Mouse (Mus musculus) bone marrow, adult 2 months (tissue): ENCODE measurements around the gene Fstl4. TPM values are rescaled to one million over a fixed set of nuclear protein-coding genes. Genes with fewer than 3 reads are reported as not detected.

Experiments used
- H3K27ac ChIP-seq: fragments of 200-500 bp; 2 replicates; pipeline ENCODE4 v1.5.1; 2012; ENCODE audit warnings: low read depth, mild to moderate bottlenecking, control low read depth, inconsistent platforms, low read length; ENCODE audit not compliant: control insufficient read depth, poor library complexity, insufficient read depth
- H3K4me1 ChIP-seq: fragments of 200-500 bp; 2 replicates; pipeline ENCODE4 v1.6.1; 2011; ENCODE audit warnings: low read length; ENCODE audit not compliant: control insufficient read depth, insufficient read depth
- H3K4me3 ChIP-seq: fragments of 200-500 bp; replicated peaks from 2 replicates; pipeline ENCODE3; 2011; ENCODE audit warnings: mild to moderate bottlenecking, low read depth, low read length, control low read depth; ENCODE audit not compliant: control insufficient read depth
- CTCF ChIP-seq: fragments of 200-500 bp; IDR thresholded peaks from 2 replicates; pipeline ENCODE4 v1.5.1; 2011; ENCODE audit warnings: low read length, control low read depth; ENCODE audit not compliant: control insufficient read depth, insufficient read depth
- POLR2A ChIP-seq: fragments of 200-500 bp; IDR thresholded peaks from 2 replicates; pipeline ENCODE4 v1.6.1; 2011; ENCODE audit warnings: low read depth, mild to moderate bottlenecking, control low read depth, low read length, borderline replicate concordance; ENCODE audit not compliant: control insufficient read depth
- WGBS: fragments of 180-500 bp; shearing (Covaris S2); methylation state at CpG from one replicate; pipeline ENCODE4 v1.1.7; 2018; 5-methylcytosine and 5-hydroxymethylcytosine counted together
- polyA plus RNA-seq: library from polyadenylated mRNA; stranded (reverse); fragments of >200 nt; gene quantifications from 2 replicates; pipeline ENCODE4 v1.2.4, GENCODE M21; 2011; ENCODE audit warnings: low replicate concordance; ENCODE audit not compliant: missing spikeins, insufficient read depth, insufficient read length

Gene Fstl4
- polyA plus RNA-seq, 1 experiment = not detected

DNA sequence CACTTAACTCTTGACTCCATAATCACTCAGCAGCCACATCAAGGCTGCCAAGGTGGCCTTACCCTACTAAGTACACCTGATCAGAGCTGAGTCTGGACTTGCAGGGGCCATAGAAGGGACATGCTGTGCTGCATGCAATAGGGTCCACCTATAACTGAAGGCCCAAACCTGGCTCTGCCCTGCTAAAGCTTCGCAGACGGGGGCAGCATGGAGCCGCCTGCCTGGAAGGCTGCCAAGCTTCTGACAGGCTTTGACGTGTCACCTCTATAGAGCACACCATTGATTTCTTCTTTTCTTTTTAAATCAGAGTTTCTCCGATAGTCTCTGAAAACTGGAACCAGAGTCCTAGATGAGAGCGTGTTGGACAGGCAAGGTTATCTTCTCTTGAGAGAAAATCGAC, 146.4 kb downstream of the Fstl4 start:
- Histone ChIP-seq H3K27ac (no peak overlapping the region), H3K4me3 (no peak overlapping the region), H3K4me1 (no peaks in the 10 kb centered on the region; the same call in 1 of the 2 replicates)
- TF ChIP-seq POLR2A = no peak
- WGBS = 51% methylated on average over 7 of the region's 7 CpGs

DNA sequence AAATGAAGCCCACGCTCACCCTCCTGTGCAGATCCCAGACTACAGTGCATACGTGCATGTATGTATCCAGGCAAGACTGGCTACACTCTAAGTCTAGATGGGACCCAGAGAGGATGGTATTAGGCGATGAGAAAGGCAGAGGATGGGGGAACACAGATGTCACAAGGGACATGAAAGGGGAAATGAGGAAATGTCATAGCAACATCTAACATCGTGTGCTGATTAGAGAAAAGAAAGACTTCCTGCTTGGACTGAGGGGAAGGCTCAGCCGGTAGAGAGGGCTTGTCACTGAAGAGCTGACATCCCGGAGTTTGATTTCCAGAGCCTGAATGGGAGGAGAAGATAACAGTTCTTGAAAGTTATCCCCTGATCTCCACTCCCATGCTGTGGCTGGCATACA, 150.0 kb downstream of the Fstl4 start:
- no peak for TF ChIP-seq POLR2A
- TF ChIP-seq CTCF = no peak
- H3K4me3 ChIP-seq = no peak overlapping the region
- H3K27ac ChIP-seq = peak overlapping the region; percentile 38; the same call in 1 of the 2 replicates
- 20% methylated on average over 6 of the region's 6 CpGs for WGBS
- no peaks in the 10 kb centered on the region; the same call in 1 of the 2 replicates for H3K4me1 ChIP-seq

- Histone ChIP-seq H3K4me1 (no peaks in the 10 kb centered on the region; the same call in 1 of the 2 replicates), H3K4me3 (no peak overlapping the region), H3K27ac (no peak overlapping the region)
- 75% methylated on average over 2 of the region's 2 CpGs for WGBS
- TF ChIP-seq POLR2A (no peak), CTCF (no peak)
Measured at GRCm38 (mm10) chr11:52915648-52916047, 151.2 kb downstream of the Fstl4 start.

DNA sequence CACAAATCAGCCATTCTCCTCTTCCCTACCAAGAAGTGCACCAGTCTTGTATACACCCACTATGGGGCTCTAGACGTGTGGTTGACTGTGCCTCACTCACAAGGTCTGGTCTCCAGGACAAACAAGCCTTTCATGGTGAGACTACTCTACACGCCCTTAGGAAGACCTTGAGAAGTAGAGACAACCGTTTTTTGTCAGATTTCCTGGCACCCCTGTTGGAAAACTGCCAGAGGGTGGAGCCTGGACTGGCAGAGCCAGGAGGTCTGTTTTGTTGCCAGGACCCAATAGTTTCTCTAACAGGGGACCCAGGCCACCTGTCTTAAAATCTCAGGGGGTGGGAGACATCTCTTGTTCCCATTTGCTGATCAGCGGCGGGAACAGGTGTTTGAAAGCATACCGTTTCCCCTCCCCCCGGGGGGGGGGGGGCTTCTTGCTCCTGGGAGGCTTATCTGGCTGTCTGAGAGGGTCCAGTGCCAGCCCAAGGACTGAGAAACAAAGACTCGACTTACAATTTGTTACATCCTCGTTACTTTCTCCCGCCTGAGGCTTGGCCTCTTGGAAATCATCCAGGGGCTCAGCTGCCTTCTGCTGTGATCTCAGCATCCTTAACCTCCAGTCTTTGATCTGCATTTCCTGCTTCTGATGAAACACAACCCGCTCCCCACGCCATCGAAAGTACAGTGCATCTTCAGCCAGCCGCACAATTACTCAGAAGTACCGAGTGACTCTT, 155.0 kb downstream of the Fstl4 start:
- Histone ChIP-seq H3K27ac (no peak overlapping the region), H3K4me1 (no peaks in the 10 kb centered on the region), H3K4me3 (no peak overlapping the region)
- 29% methylated on average over 15 of the region's 15 CpGs for WGBS
- no peak for TF ChIP-seq CTCF
- no peak for TF ChIP-seq POLR2A

DNA sequence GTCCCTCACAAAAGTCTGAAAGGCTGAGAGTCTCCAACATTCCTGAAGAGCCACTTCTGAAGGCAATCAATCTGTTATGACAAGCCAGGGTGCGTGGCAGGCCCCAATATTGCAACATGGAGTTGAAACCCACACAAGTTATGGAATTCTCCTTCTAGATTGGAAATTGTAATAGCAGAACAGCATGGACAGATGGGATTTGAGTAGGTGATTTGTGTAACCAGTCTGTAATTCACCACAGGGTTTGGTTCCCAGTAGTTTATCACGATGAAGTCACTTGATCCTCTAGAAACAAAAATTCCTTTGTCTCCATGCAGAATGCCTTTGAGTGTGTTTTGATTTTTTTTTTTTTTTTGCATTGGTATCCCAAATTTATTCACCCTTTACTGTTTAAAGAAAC, 159.8 kb downstream of the Fstl4 start:
- no peak overlapping the region for H3K4me3 ChIP-seq
- WGBS = 74% methylated on average over 2 of the region's 2 CpGs
- no peaks in the 10 kb centered on the region for H3K4me1 ChIP-seq
- H3K27ac ChIP-seq = no peak overlapping the region
- TF ChIP-seq POLR2A (no peak), CTCF (no peak)

GRCm38 (mm10) chr11:52928321-52928720, 163.9 kb downstream of the Fstl4 start:
- TF ChIP-seq CTCF = no peak
- TF ChIP-seq POLR2A = no peak
- Histone ChIP-seq H3K27ac (no peak overlapping the region), H3K4me3 (no peak overlapping the region), H3K4me1 (no peaks in the 10 kb centered on the region)
- 84% methylated on average over 4 of the region's 4 CpGs for WGBS

- Histone ChIP-seq H3K27ac (no peak overlapping the region), H3K4me1 (no peaks in the 10 kb centered on the region), H3K4me3 (no peak overlapping the region)
- TF ChIP-seq POLR2A (no peak), CTCF (no peak)
- WGBS = 67% methylated on average over 12 of the region's 12 CpGs
Measured at GRCm38 (mm10) chr11:52939336-52940070, 175.1 kb downstream of the Fstl4 start.

GRCm38 (mm10) chr11:52942967-52943366, 178.5 kb downstream of the Fstl4 start:
- 58% methylated on average over 6 of the region's 6 CpGs for WGBS
- H3K4me3 ChIP-seq = no peak overlapping the region
- no peak overlapping the region for H3K27ac ChIP-seq
- TF ChIP-seq POLR2A (no peak), CTCF (no peak)
- H3K4me1 ChIP-seq = no peaks in the 10 kb centered on the region

GRCm38 (mm10) chr11:52954995-52955394, 190.6 kb downstream of the Fstl4 start:
- WGBS = 84% methylated on average over 3 of the region's 3 CpGs
- Histone ChIP-seq H3K27ac (no peak overlapping the region), H3K4me1 (no peaks in the 10 kb centered on the region), H3K4me3 (no peak overlapping the region)
- TF ChIP-seq POLR2A = no peak
- TF ChIP-seq CTCF = no peak
